Mouse (Mus musculus): ENCODE results near the gene Rufy2.

DNA sequence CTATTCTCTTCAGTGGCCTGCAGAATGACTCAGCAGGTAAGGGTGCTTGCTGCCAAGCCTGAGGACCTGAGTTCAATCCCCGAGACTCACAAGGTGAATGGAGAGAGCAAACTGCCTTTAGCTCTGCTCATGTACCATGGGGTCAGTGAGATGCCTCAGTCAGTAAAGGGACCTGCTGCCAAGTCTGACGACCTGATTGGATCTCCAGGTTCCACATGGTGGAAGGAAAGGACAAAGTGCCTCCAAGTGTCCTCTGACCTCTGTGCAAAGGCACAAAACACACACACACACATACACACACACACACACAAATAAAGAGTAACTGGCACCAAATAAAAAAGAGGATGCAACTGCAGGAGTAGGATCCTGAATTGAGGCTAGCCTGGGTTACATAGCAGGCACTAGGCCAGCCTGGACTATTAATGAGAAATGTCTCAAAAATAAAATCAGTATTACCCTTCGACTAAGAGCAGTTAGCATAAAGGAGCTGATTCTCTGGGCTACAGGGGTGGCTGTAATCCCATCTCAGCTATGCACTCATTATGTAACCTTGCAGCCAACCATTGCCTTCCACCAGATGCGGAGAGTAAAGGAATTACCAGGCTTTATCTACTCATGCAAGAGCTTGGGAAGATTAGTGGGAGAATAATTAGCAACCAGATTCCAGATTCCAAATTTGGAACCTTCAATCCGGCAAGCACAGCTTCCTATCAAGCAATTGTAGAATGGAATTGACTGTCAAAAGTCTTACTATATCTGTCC lies 60.0 kb downstream of the Rufy2 start:
- TF ChIP-seq HCFC1 (IDR thresholded peaks at IDR 0.05; ENCODE audit: borderline replicate concordance, insufficient read depth, low read length) (no peak), CHD2 (IDR thresholded peaks at IDR 0.05; ENCODE audit: low read depth, low read length) (no peak), ZC3H11A (IDR thresholded peaks at IDR 0.05; ENCODE audit: borderline replicate concordance, low read depth, low read length) (no peak)

Measured in ES-E14 (cell line).